Mouse (Mus musculus) midbrain, embryonic 16.5 days (tissue): ENCODE data around the gene St7. TPM values are rescaled to one million over a fixed set of nuclear protein-coding genes. Genes with fewer than 3 reads are reported as not detected.

Experiments used
- ATAC-seq: fragments of 200-750 bp; cut with Nextera tagmentation; 2 replicates; pipeline ENCODE4 v1.8.0; 2017; ENCODE audit warnings: moderate TSS enrichment
- H3K27ac ChIP-seq: fragments of 300-500 bp; sonication (generic); 2 replicates; pipeline ENCODE4 v1.5.1; 2014; ENCODE audit warnings: mild to moderate bottlenecking, low read length, mixed read lengths
- H3K27me3 ChIP-seq: fragments of 300-500 bp; sonication (generic); 2 replicates; pipeline ENCODE4 v1.6.1; 2014; ENCODE audit warnings: low read depth, low read length, mixed read lengths; ENCODE audit not compliant: control insufficient read depth, insufficient read depth
- H3K36me3 ChIP-seq: fragments of 300-500 bp; sonication (generic); 2 replicates; pipeline ENCODE4 v1.6.1; 2014; ENCODE audit warnings: mild to moderate bottlenecking, low read length, moderate library complexity, mixed read lengths; ENCODE audit not compliant: control insufficient read depth, insufficient read depth
- H3K4me1 ChIP-seq: fragments of 300-500 bp; sonication (generic); 2 replicates; pipeline ENCODE4 v1.6.1; 2014; ENCODE audit warnings: mild to moderate bottlenecking, low read length, mixed read lengths; ENCODE audit not compliant: control insufficient read depth, insufficient read depth
- H3K4me2 ChIP-seq: fragments of 300-500 bp; sonication (generic); 2 replicates; pipeline ENCODE4 v1.6.1; 2014; ENCODE audit warnings: mild to moderate bottlenecking, low read length, mixed read lengths
- H3K4me3 ChIP-seq: fragments of 300-500 bp; sonication (generic); 2 replicates; pipeline ENCODE4 v1.5.1; 2014; ENCODE audit warnings: low read depth, mild to moderate bottlenecking, low read length, moderate library complexity, mixed read lengths
- H3K9ac ChIP-seq: fragments of 300-500 bp; sonication (generic); 2 replicates; pipeline ENCODE4 v1.6.1; 2014; ENCODE audit warnings: low read depth, low read length, mixed read lengths
- H3K9me3 ChIP-seq: fragments of 300-500 bp; sonication (generic); replicated peaks from 2 replicates; pipeline ENCODE4 v1.6.1; 2014; ENCODE audit warnings: mild to moderate bottlenecking, low read length, mixed read lengths; ENCODE audit not compliant: control insufficient read depth, poor library complexity, severe bottlenecking
- WGBS: fragments of 180-500 bp; shearing (Covaris S2); extraction: QIAGEN DNeasy Blood & Tissue Kit; methylation state at CpG from one replicate; pipeline ENCODE4 v1.1.7; 2014; 5-methylcytosine and 5-hydroxymethylcytosine counted together
- polyA plus RNA-seq: library from polyadenylated mRNA; unstranded; fragments of >200 nt; fragmentation: Nextera tagmentation; extraction: Ambion mirVana; gene quantifications from 2 replicates; pipeline ENCODE4 v1.2.1, GENCODE M21; 2015

St7 gene
- 51.5 and 69.7 TPM in 2 replicates for polyA plus RNA-seq

DNA sequence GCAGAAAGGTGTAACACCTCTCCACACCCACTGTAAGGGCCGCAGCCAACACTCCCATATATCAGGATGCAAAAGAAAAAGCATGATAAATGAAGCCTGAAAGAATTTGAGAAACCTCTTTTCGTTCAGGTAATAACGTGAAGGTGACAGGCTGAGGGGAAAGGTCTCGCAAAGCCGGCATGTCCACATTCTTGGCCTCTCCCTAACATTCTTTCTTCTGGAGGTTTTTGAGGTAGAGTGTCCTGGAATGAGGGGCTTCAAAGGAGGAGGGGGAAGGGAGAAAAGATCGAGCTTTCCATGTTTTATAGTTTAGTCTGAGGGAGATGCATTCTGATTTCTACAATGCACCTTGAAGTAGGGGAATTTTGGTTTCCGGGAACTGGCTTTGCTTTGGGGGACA, at the start of gene St7:
St7 (plus strand) TSS at position 287 of the 400 bp plus-strand sequence.
- no peaks in the 10 kb centered on the region for H3K9me3 ChIP-seq
- peak within 1 kb of the TSS; percentile 77; the same call in 1 of the 2 replicates for H3K27ac ChIP-seq
- peak within 1 kb of the TSS; percentile 79 for H3K4me3 ChIP-seq
- H3K36me3 ChIP-seq, result no peaks in the 10 kb centered on the region
- H3K4me2 ChIP-seq, result peak within 1 kb of the TSS; percentile 95
- 87% methylated on average over 7 of the region's 7 CpGs for WGBS
- ATAC-seq, result no peak
- no peaks in the 10 kb centered on the region; the same call in 1 of the 2 replicates for H3K27me3 ChIP-seq
- peaks cover 6% of the 10 kb centered on the region; the same call in 1 of the 2 replicates for H3K4me1 ChIP-seq
- H3K9ac ChIP-seq, result peak within 1 kb of the TSS; percentile 82

DNA sequence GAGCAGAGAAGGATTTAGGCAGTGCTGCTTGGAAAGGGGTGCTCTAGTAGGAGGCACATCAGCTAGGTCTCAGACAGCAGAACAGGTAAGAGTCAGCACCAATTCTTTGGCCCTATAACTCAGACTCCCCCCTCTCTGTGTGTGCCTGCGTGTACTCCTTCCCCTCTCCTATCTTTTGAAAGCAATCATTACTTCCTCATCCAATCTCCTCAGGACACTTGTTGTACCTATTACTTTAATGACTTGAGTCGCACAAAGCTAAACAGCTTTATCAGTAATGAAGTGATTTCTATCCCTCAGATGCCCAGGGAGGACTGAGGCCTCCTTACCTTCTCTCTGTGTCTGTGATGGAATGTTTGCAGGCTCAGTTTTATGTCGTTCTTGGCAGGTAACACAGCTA, 46.6 kb upstream of the St7 start:
- H3K9ac ChIP-seq, result no peak overlapping the region
- no peak overlapping the region for H3K27ac ChIP-seq
- peaks cover 4% of the 10 kb centered on the region; the same call in 1 of the 2 replicates for H3K36me3 ChIP-seq
- 80% methylated on average over 3 of the region's 3 CpGs for WGBS
- no peak for ATAC-seq
- H3K27me3 ChIP-seq, result no peaks in the 10 kb centered on the region
- H3K9me3 ChIP-seq, result no peaks in the 10 kb centered on the region
- no peak overlapping the region for H3K4me3 ChIP-seq
- H3K4me1 ChIP-seq, result no peaks in the 10 kb centered on the region
- H3K4me2 ChIP-seq, result no peak overlapping the region

DNA sequence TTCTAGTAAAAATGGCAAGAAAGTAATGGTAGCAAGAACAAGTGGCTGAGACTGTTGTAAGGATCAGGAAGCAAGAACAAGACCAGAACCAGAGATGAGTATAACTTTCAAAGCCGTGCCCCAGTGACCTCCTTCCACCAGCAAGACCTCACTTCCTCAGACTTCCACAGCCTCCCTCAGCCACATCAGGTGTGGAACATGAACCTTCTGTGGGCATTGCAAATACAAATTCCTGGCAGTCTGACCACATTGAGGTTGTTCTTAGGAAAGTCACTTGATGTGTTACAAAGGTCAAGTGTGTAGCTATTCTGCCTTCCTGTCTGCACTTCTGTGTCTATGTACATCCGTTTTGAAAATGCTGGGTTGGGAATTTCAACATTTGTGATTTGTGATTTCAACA, 40.6 kb upstream of the St7 start:
- H3K27me3 ChIP-seq, result no peaks in the 10 kb centered on the region
- no peak for ATAC-seq
- H3K4me3 ChIP-seq, result no peak overlapping the region
- H3K4me2 ChIP-seq, result no peak overlapping the region
- peaks cover 6% of the 10 kb centered on the region; the same call in 1 of the 2 replicates for H3K36me3 ChIP-seq
- H3K4me1 ChIP-seq, result no peaks in the 10 kb centered on the region
- no peak overlapping the region for H3K9ac ChIP-seq
- H3K9me3 ChIP-seq, result no peaks in the 10 kb centered on the region
- WGBS, result 88% methylated on average over 2 of the region's 2 CpGs
- H3K27ac ChIP-seq, result no peak overlapping the region

- Histone ChIP-seq H3K9ac (no peak overlapping the region), H3K27ac (no peak overlapping the region), H3K9me3 (no peaks in the 10 kb centered on the region), H3K4me1 (no peaks in the 10 kb centered on the region), H3K36me3 (0 out of 2 replicates have a peak, but pooled peaks cover 5% of the 10 kb centered on the region), H3K27me3 (no peaks in the 10 kb centered on the region), H3K4me2 (no peak overlapping the region), H3K4me3 (no peak overlapping the region)
- ATAC-seq, result no peak
- 92% methylated on average over 2 of the region's 2 CpGs for WGBS
Observed at GRCm38 (mm10) chr6:17655080-17655479, 37.7 kb upstream of the St7 start.

- Histone ChIP-seq H3K27ac (no peak overlapping the region), H3K4me2 (no peak overlapping the region), H3K36me3 (peaks cover 13% of the 10 kb centered on the region), H3K4me1 (no peaks in the 10 kb centered on the region), H3K4me3 (no peak overlapping the region), H3K9ac (no peak overlapping the region), H3K27me3 (no peaks in the 10 kb centered on the region), H3K9me3 (no peaks in the 10 kb centered on the region)
- WGBS, result 88% methylated on average over 1 of the region's 1 CpGs
- ATAC-seq, result no peak
Observed at GRCm38 (mm10) chr6:17657308-17657707, 35.4 kb upstream of the St7 start.

GRCm38 (mm10) chr6:17665348-17665747, 27.4 kb upstream of the St7 start:
- WGBS, result 96% methylated on average over 7 of the region's 7 CpGs
- ATAC-seq, result no peak
- H3K36me3 ChIP-seq, result peaks cover 26% of the 10 kb centered on the region

DNA sequence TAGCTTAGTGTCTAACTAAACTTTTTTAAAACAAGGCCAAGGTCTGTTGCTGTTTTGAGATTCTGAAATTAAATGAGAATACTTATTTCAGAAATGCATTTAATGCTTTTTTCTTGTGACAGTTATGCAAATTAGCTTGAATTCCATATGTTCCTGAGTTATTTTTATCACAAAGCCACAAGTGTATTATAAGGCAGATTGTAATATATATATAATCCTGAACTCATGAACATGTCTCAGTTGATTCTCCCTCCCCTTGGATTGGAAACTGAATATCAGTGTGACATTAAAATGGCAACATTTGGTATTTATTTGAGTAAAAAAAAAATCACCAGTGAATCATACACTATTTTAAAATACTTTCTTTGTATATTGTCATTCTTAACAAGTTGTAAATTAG, 26.7 kb upstream of the St7 start:
- Histone ChIP-seq H3K4me3 (no peak overlapping the region), H3K27ac (no peak overlapping the region), H3K27me3 (no peaks in the 10 kb centered on the region), H3K4me1 (no peaks in the 10 kb centered on the region), H3K9ac (no peak overlapping the region), H3K36me3 (peaks cover 26% of the 10 kb centered on the region), H3K9me3 (no peaks in the 10 kb centered on the region), H3K4me2 (no peak overlapping the region)
- ATAC-seq, result no peak

More at GRCm38 (mm10) chr6:17665348-17665747, 27.4 kb upstream of the St7 start:
- Histone ChIP-seq H3K27ac (no peak overlapping the region), H3K4me3 (no peak overlapping the region), H3K4me1 (no peaks in the 10 kb centered on the region), H3K9ac (no peak overlapping the region), H3K9me3 (no peaks in the 10 kb centered on the region), H3K27me3 (no peaks in the 10 kb centered on the region), H3K4me2 (no peak overlapping the region)

GRCm38 (mm10) chr6:17667813-17668212, 24.9 kb upstream of the St7 start:
- Histone ChIP-seq H3K36me3 (peaks cover 13% of the 10 kb centered on the region), H3K9me3 (no peaks in the 10 kb centered on the region), H3K4me3 (no peak overlapping the region), H3K27me3 (no peaks in the 10 kb centered on the region), H3K9ac (no peak overlapping the region), H3K4me2 (no peak overlapping the region), H3K4me1 (no peaks in the 10 kb centered on the region), H3K27ac (no peak overlapping the region)
- ATAC-seq, result no peak
- 93% methylated on average over 3 of the region's 3 CpGs for WGBS

DNA sequence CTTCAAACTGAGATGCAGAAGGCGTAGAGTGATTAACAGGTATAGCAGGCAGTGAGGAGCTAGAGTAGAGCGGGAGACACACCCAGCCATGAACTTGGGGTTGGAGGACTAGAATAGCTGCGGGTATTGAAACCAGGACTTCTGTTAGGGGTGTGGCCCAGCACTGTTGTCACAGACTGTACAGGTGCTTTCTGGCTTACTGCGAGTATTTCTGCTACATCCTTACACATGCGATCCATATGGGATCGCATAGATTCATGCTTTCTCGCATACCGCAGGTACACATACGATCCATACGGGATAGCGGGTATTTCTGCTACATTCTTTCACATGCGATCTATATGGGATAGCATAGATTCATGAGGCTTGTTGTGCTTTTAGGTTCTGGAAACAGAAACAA, 24.4 kb upstream of the St7 start:
- Histone ChIP-seq H3K4me2 (no peak overlapping the region), H3K4me1 (no peaks in the 10 kb centered on the region), H3K4me3 (no peak overlapping the region), H3K27me3 (no peaks in the 10 kb centered on the region), H3K27ac (no peak overlapping the region), H3K9me3 (no peaks in the 10 kb centered on the region), H3K36me3 (peaks cover 12% of the 10 kb centered on the region), H3K9ac (no peak overlapping the region)
- WGBS, result 97% methylated on average over 12 of the region's 12 CpGs
- no peak for ATAC-seq
